Mouse (Mus musculus) heart, adult 2 months (tissue): ENCODE measurements around the gene Gm572.

Experiments
- CTCF ChIP-seq: fragments of 200-600 bp; IDR thresholded peaks from 2 replicates; pipeline ENCODE4 v1.8.1; 2022; ENCODE audit warnings: antibody characterized with exemption, mild to moderate bottlenecking, moderate library complexity
- EP300 ChIP-seq: fragments of 200-500 bp; IDR thresholded peaks from 2 replicates; pipeline ENCODE4 v1.6.1; 2011; ENCODE audit warnings: low read depth, low read length, control low read depth; ENCODE audit not compliant: insufficient read depth
- POLR2A ChIP-seq: fragments of 200-500 bp; IDR thresholded peaks from 2 replicates; pipeline ENCODE4 v1.6.1; 2011; ENCODE audit warnings: mild to moderate bottlenecking, low read depth, low read length, control low read depth; ENCODE audit not compliant: insufficient read depth

DNA sequence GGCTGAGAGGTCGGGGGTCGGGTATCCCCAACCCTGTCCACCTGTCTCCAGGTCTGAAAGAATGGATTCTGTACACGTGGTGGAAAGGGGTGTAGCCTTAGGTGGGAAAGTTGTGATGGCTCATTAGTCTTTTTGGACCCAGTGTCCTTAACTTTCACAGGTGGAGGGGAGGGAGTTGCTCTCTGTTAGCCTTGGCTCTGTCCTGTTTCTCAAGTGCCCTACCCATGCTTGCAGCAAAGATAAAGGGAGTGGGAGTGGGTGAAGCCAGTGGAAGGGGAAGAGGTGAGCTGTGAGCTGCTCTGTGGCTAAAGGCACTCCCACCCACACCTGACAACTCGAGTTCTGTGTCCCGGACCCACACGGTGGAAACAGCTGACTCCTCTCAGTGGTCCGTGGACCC, 20.2 kb downstream of the Gm572 start:
- TF ChIP-seq CTCF (no peak), POLR2A (no peak), EP300 (no peak)
